Mouse (Mus musculus) telencephalon, adult 2 months (tissue): ENCODE measurements around the gene Gm20431.
A peak's percentile ranks its signal among the peaks of the same experiment; 100 is the strongest.
"Not testable (repeated sequence)": the region's sequence is repeated elsewhere in the genome, so short reads cannot be mapped to it uniquely, and the experiment has no call there.

Experiments used
- DNase-seq: peaks from one replicate; pipeline ENCODE4 v3.0.0-alpha.2; 2011; ENCODE audit warnings: low read depth, low spot score

Gm20431 gene

DNA sequence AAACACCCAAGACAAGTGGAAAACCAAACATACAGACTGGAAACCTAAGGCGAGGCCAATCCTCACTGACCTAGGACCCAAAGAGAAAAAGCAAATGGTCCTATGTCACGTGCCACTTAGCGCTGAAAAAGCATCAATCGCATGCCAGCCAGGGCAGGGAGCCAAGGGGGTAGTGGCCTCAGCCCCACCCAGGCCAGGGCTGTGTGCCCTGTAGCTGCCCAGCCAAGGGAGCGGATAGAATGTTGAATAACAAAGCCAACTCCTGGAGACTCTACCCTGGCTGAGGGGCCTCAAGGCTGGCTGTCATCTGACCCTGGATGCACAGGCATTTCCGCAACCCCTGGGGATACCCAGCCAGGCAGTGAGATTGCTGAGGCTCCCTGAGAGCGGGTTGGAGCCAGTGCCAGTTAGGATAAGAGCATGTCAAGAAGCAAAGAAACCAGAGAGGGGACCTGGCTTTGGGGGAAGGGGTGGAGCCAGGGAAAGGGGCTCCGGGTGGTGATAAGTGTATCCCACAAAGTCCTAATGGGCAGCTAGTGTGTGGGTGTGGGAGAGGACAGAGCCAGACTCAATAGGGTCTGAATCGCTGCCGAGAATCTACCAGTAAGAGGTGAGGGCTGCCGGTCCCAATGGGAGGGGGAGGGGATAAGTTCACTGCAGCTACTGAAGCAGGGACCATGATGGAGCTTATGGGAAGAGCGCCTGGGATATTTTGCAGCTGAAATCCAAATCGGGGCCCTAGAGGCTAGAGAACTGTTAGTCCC lies 1.3 kb downstream of the Gm20431 start:
- DNase-seq, result no peak

DNA sequence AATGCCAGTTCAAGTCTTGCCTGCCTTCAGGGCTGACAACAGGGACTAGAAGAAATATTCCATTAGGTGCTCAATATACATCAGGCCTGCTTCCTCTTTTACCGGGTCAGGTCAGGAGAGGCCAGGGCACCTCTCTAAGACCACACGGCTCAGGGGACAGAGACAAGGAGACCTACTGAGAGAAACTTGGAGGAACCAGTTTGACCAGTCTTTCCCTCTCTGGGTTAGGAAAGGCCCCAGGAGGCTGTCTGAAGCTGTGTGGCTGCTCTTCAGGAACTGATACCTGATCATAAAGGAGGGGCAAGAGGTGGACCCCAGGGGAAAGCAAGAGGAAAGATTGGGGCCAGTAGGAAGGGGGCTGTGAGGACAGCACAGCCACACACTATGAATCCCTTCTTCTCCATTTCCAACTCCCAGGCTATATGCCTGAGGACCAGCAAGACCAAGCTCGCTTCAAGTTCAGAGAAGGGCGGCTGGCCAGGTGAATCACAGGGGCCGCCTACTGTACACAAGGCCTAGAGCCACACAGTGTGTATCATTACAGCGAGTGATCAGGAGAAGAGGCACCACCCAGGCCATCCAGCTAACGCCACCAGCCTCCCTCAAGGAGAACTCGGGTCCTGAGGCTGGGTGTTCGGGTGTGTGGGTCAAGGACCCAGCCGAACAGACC lies 2.0 kb downstream of the Gm20431 start:
- DNase-seq, result no peak

DNA sequence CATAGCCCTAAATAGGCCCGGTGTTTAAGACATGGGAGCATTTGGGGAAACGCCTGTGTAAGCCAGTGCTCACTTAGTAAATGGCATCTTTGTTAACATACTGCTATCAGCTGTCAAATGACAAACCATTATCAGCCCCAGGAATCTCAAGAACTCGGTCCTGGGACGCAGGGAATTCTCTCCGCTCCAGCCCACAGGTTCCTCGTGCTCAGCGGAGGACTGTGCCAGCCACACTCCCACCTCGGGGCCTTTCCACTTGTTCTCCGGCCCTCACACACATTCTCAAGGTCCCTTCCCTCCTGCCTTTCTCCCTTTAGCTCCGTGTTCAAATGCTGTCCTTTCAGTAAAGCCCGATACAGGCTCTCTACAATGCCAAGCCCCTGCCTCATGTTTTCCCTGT lies 2.6 kb downstream of the Gm20431 start:
- no peak for DNase-seq

DNA sequence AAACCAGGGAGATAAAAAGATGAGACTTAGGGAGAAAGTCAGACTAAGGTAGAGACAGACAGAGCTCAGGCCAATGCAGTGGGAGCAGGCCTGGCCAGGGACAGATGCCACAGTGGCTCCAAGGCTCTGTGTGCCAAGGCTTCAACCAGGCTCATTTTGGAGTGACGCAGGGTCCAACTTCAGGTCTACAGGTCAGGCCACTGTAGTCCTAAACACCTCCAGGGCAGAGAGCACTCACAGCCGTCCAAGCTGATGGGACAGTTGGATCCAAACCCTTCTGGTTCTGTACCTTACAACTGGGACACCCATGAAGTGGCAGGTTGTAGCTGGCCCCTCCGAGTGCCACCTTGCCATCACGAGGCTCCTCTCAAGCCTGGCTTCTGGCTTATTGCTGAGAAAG lies 3.3 kb downstream of the Gm20431 start:
- DNase-seq, result no peak

DNA sequence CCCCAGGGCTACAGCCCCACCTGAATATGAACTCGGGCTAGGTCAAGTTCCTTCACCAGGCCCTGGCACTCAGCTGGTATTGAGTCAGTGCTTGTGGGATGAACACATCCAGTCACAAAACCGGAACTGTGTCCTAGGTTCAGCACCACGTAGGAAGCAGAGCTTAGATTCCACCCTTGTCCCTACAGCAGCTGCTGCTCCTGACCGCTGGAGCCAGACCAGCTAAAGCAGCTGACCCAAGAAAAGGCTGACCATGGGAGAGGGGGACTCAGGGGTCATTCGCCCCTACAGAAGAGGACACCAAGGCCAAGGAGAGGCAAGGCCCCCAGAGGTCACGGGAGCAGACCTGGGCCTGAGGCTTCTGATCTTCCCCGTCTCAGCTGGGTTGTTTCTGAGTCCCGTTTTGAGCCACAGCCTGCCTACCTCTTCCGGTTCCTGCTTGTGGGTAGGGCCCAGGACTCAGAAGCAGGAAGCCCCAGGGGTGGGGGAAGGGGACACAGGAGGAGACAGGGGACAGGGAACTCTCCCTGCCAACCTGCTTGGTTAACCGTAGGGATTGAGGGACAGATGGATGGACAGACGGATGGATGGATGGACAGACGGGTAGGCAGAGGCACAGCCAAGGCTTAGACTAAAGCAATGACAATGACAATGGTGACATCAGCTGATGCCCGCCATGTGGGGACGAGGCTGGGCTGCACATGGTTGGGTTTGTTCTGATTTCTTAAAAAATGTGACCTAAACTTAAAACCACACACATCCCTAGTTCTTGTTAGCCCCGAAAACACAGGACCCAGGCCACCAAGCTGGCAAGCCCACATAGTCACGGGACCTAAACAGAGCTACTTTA lies 4.4 kb downstream of the Gm20431 start:
- DNase-seq, result no peak

DNA sequence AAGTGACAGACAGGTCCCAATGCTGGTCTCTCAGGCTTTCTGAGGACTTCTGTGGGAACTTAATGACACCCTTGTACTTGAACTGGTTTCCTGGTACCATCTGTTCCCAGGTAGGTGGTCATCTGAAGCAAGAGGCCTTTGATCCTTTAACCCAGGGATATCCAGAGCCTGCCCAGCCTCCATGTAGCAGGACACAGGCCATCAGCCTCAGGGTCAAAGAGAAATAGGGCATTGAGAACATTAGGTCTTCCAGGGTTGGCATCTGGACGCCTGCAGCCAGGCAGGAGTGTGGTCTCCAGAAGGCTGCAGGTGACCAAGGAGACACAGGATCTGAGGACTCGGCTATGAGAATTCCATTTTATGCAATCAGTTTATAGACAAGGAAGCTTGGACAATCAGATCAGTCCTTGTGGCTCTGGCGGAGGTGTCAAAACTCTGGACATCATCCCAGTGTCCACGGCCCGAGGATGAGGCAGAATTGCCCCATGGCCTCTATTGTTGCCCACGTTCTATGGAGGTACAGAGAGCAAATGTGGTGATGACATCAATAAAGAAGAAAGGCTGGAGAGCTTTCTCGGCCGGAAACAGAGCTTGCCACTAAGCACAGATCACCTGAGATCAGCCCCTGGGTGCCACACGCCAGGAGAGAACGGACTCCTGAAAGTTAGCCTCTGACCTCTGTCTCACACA lies 6.2 kb downstream of the Gm20431 start:
- no peak for DNase-seq

DNA sequence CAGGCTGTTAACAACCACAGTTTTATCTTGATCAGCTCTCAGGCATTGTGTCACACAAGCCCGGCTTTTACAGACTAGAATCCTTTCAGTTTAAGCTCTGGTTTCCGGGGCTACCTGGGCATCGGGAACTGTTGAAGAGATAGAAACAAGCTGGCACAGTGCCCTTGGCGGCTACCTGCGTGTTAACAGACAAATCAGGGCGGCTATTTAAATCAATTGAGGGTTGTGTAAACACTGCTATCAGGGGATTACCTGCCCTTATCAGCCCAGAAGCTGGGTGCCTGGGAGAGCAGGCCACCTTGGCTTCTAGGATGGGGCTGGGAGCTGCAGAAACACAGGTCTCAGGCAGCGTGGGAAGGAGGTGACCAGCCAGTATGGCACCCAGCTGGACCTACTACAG lies 8.6 kb downstream of the Gm20431 start:
- DNase-seq, result no peak

DNA sequence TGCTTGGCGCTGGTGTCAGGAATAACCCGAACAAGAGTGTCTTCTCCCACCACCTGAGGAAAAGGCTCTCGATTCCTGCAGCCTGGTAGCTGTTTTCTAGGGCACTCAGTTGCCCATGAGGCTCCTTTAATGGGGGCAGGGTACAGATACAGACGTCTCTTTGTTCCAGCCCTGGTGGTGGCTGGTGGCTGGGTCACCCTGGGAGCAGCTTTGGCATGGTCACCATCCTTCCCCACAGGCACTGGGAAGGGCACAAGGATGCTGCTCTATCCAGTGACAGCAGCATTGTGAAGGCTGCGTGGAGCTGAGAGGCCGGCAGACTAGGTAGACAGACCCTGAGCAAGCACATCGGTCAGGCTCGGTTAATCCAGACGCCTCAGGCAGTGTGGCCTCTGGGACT lies 9.7 kb downstream of the Gm20431 start:
- no peak for DNase-seq

DNA sequence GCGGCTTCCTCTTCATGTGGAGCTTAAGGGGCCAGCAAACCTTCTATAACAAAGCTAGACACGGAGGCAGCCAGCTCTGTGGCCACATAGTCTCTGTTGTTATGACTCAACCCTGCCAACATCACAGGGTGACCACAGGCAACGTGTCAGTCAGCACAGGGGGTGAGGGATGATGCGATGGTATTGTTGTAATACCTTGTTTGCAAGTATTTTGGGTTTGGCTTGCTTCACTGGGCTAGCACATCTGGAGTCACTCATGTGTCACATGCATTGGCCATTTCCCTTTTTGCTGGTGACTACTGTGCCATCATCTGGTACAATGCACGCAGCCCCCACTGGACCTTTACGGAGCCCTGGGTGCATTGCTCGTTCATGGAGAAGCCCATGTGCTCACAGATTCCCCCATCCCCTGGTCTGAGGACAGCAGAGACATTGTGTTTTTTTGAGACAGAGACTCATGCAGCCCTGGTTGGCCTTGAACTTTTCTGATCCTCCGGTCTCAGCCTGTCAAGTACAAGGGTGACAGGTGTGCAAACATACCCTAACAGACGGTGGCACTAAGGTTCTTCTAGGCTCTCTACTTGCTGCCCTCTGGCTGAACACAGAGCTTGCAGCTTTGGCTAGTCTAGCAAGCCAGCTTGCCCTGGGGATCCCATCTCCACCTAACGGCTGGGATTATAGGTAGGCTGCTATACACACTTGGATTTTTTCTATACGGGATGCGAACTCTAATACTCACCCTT lies 11.8 kb downstream of the Gm20431 start:
- no peak for DNase-seq

DNA sequence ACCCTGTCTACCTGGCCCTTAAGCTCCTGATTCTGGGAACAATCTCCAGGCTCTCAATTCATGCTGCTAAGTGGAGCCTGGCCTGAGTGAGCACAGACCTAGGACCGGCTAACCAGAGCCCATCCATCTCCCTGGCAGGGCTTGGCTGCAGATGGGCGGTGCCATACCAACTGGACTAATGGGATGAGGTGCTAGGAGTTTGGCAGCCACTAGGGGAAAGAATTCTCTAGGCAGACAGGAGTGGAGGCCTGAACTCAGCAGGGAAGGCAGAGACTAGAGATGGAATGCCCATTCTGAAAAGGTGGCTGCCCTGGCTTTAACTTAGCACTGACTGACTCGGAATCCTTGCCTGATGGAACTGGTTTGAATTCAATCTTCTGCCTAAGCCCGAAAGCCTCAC lies 14.9 kb downstream of the Gm20431 start:
- DNase-seq, result no peak

DNA sequence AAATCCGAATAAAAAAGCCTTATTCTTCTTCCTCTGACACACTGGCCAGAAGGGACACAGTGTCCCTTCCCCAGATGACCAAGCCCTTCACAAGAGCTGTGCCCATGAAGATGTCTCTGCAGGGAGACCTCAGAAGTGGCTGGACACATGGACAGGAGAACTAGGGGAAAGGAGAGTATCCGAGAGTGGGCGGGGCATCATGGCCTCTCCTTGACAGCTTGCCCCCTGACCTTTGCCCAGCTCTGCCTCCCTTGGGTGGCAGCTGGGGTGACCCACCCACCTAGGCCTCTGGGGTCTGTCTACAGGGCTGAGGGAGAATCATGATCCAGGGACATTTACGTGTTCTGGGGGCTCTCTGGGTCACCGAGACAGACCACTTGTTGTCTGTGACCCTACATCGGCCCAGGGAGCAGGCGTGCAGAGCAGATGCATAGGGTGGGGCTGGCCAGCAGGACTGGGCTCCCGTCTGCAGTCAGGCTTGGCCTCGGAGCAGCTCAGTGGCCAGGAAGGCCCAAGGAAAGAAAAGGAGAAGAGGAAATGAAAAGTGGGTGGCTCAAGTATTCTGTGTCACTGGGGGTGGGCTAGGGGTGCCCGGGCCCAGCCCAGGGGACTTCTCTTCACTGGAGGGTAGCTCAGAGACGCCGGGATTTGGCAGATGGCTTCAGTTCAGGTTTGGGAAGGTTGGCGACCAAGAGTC lies 17.8 kb downstream of the Gm20431 start:
- DNase-seq, result not testable (repeated sequence)

DNA sequence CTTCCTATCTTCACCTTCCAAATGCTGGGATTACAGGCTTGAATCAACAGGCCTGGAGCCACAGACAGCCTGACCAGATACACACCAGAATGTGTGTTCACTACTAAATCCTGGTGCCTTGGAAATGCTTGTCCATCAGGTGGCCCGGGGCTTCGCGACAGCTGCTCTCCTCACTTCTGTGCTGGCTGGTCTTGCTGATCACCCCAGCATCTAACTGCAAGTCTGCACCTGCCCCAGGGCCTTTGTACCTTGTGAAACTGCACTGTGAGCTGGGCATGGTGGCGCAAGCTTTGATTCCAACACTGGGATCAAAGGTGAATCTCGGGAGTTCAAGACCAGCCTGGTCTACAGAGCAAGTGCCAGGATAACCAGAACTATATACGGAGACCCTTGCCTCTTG lies 19.1 kb downstream of the Gm20431 start:
- DNase-seq, result no peak

DNA sequence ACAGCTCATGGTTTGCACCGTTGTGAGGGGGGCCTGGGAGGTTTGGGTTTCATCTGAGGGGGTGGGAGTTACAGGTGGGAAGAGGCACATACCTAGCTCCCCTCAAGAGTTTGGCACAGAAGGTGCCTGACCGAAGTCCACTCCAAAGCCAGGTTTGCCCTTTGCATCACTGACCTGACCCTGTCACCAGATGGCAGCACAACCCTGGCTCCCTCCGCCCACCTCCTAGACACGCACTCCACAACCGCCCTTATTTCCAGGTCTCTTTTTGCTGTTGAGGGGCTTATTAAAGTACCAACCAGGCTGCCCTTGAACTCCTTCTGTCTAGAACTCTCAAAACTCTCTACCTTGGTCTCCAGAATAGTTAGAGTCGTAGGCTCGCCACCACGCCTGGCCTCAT lies 20.0 kb downstream of the Gm20431 start:
- DNase-seq, result no peak

DNA sequence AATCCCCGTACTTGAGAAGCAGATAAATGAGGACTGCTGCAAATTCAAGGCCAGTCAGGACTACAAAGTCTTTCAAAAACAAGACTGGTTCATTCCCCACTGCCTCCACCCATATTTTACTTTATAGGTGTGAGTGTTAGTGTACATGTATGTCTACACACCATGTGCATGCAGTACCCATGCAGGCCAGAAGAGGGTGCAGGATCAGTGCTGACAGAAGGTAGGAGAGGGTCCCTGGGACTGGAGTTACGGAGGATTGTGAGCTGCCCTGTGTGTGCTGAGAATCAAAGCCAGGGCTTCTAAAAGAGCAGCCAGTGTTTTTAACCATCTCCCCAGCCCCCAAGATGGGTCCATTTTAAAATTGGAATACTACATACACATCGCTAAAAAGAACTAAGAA lies 21.0 kb downstream of the Gm20431 start:
- no peak for DNase-seq

DNA sequence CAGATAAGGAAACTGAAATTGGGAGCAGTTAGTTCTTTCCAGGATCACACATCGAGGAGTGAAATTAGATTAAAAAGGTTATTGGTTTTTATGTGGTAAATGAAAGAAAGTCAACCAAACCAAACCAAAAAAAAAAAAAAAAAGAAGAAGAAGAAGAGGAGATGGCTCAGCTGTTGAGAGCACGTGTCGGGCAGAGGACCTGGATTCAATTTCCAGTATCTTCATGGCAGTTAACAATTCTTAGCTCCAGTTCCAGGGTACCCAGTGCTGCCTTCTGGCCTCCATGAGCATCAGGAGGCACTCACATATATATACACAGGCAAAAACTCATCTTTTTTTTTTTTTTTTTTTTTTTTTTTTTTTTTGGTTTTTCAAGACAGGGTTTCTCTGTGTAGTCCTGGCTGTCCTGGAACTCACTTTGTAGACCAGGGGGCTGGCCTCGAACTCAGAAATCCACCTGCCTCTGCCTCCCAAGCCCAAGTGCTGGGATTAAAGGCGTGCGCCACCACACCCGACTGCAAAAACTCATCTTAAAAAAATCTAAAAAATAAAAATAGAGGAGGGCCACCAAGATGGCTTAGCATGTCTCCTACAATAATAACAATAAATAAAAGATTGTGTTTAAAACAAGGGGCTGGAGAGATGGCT lies 26.3 kb downstream of the Gm20431 start:
- DNase-seq, result no peak

DNA sequence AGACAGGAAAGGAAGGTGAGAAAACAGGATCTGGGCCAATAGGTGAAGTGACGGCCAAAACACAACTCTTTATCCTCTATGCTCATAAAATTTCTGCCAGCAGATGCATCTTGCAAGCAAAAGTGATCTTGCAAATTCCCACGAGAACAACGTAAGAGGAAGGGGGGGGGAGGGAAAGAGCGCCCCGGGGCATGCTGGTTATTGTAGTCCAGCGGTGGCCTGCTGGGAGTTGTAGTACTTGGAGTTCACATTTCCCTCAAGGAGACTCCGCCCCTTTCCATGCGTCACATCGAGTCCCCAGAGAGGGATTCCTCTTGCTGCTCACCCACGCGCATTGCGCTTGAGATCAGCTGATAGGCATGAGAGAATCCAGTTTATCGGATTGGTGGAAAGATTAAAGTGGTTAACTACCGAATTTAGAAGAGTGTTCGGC lies 26.9 kb downstream of the Gm20431 start:
- DNase-seq, result peak; percentile 100

DNA sequence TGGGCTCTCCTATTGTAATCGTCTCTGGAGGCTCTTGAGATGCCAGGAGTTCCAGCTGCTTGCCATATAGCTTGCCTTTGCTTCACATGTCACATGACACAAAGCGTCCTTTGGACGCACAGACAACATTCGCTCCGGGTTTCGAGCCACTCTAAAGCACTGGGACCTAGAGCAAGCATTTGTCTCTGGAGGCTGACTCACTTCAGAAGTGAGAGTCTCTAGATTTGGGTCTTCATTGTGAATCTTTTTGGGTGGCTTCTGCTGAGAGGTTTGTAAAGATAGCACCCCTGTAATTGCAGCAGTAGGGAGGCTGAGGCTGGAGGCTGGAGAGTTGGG lies 27.8 kb downstream of the Gm20431 start:
- no peak for DNase-seq

DNA sequence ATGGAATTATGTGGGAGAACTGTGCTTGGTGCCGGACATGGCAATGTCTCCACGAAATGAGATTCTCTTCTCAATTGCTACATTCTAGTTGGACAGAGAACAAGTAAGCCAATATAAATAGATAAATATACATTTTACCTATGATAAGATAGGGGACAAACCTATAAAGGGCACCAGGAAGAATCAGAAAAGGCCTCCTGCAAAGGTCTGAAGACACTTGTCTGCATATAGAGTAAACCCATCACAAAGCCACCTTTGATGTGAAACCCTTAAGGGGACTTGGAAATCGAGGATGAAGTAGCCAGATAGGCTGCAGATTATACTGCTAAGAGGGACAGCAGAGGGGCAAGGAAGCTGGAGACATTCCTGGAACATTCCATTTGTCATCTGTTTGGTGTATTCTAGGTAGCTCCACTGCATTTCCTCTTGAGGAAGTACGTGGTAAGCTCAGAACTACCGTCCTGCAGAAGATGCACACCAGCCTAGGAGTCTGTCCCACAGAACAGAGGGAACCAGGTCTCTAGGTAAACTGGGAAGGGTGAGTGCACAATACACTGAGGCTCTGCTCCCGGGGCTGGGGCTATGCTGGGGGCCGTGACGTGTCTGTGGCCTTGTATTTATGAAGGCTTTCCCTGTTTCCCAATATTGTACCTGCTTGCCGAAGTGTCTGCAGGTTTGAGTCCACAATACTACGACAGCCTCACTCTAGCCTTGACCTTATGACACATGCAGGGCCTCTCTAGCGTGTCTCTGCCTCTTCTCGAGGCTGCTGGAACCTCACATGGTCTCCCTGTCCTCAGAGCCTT lies 28.4 kb downstream of the Gm20431 start:
- no peak for DNase-seq
